Mouse (Mus musculus) stomach, postnatal 0 days (tissue): ENCODE data around the gene Zfp820.

Experiments
- CTCF ChIP-seq: IDR thresholded peaks from 2 replicates; pipeline ENCODE4 v1.5.1; 2016; ENCODE audit warnings: antibody characterized with exemption, low read depth, mild to moderate bottlenecking, moderate library complexity
- EP300 ChIP-seq: optimal IDR thresholded peaks from 2 replicates; pipeline ENCODE3; 2016; ENCODE audit warnings: antibody characterized with exemption

DNA sequence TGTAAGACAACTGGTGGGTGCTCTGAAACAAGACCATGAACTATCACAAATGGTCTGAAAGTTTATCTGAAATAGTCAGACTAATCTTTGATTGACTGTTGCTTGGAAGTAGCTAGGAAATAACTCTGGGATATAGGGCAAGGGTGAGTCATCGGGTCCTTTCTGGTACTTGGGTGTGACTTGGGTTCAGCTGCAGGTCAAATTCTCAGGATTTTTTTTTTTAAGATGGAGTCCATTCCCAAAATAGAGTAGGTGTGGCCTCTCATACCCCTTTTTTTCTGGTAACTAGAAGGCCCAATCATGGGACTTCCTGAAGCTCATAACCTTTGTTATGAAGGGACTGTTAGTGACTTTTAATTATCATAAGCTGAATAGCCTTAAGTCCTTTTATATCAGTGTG, 25.7 kb upstream of the Zfp820 start:
- TF ChIP-seq CTCF, result no peak
- no peak for TF ChIP-seq EP300
